In genomic region chr1:118938206-118938605, GRCm38 (mm10) we compare ENCODE assay signal across 14 mouse cellular contexts.
DNase-seq lines count a peak whose midpoint lies in the region.
"Had no signal": no experiment of that assay in that cellular context is flagged by ENCODE, and none has a peak within 500 bp of the region (broad histone marks: within the 10 kb centered on the region; RNA-seq: fewer than 3 reads in every experiment).

No protein-coding gene starts in this region.

- DNase-seq in adrenal gland, postnatal 14 days, result peak; percentile 24
- no peak for DNase-seq in adrenal gland, postnatal 10 days
- peak; percentile 32 to 38 for DNase-seq in heart, adult 9 months (ENCODE audit: low spot score in 2 of 2)
- no peak for DNase-seq in heart, postnatal 25 days (ENCODE audit: low spot score)
- DNase-seq in adipocyte (ENCODE audit: low spot score), result peak; percentile 44
- DNase-seq in heart, postnatal 14 days, result peak; percentile 43 to 55
- no peak for DNase-seq in cerebellum, adult 11 months
- DNase-seq: cerebellum, adult 2 months; kidney, adult 9 months; kidney, postnatal 36 days; layer of hippocampus, postnatal 36 days; lung, adult 18-20 months; lung, postnatal 4 days; right cerebral cortex, postnatal 25 days had no signal

- intact Hi-C loops in heart, postnatal 25 days (cut with DNase I), result no loop called here
- intact Hi-C loops in heart, postnatal 14 days (cut with DNase I), result no loop called here

Comparison
In these comparisons a context has a peak if more than half of its experiments do, and no peak if none do; other contexts are left out.
1. DNase-seq: peak in adrenal gland, postnatal 14 days (single experiment), heart, adult 9 months (2 of 2), adipocyte (single experiment) and heart, postnatal 14 days (2 of 2); none in adrenal gland, postnatal 10 days (single experiment), heart, postnatal 25 days (single experiment) and cerebellum, adult 11 months (single experiment).